Mouse (Mus musculus): ENCODE data around the gene Pik3cb. TPM values are rescaled to one million over a fixed set of nuclear protein-coding genes. Genes with fewer than 3 reads are reported as not detected.

Gene Pik3cb
- polyA plus RNA-seq, 1 experiment: 11.0 TPM

DNA sequence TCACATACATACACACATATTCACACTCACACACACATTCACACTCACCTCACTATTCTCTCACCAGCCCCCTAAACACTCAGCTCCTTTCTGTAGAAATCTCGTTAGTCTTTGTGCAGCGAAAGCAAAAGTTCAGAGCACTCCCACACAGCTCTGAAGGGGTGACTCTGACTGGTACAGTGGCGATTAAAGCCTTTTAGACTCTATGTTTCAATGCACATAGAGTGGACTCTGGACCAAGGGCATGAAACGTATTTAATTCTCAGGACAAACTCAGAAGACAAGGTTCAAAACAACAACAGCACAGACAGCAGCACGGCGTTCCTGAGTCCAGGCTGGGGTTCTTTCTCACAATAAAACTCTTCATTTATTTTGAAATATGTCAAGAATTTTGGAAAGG, 122.7 kb downstream of the Pik3cb start:
- H3K27ac ChIP-seq (replicated peaks; ENCODE audit: low read depth, low read length): no peak overlapping the region
- H3K4me1 ChIP-seq (ENCODE audit: control insufficient read depth, insufficient read depth, insufficient read length, low read length): no peaks in the 10 kb centered on the region
- no peak overlapping the region for H3K4me3 ChIP-seq (ENCODE audit: insufficient read depth, low read depth, low read length)

DNA sequence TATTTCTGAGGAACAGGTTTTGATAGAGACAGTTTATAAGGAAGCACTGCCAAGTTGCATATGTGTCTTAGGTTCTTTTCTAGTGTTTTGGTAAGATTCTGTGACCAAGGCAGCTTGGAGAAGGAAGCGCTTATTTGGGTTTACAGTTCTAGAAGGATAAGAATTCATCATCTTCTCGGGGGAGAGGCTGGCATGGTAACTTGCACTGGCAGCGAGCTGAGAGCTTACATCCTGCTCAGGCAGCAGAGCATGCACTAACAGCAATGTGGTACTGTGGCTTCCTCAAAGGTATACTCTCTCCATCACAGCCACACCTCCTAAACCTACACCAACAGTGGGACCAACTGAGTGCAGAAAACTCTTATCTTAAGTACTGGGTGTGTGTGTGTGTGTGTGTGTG, 123.7 kb downstream of the Pik3cb start:
- H3K27ac ChIP-seq (replicated peaks; ENCODE audit: low read depth, low read length): no peak overlapping the region
- no peaks in the 10 kb centered on the region for H3K4me1 ChIP-seq (ENCODE audit: control insufficient read depth, insufficient read depth, insufficient read length, low read length)
- no peak overlapping the region for H3K4me3 ChIP-seq (ENCODE audit: insufficient read depth, low read depth, low read length)

DNA sequence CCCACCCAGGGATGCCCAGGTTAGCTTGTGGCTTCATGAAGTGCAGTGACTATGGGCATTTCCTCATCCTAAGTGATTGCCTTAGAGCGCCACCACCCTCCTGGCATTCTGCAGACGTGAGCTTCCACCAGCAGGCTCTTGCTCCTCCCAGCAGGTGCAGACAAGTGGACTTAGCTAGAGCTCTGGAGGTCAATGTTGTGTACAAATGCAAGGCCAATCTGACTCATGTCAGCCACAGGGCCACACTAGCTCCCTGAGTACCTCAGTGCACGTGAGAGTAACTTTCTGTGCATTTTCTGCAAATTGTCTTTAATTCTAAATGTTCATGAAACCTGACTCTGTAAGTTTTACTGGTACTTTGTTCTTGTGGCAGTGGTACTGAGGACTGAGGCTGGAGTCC, 124.1 kb downstream of the Pik3cb start:
- Histone ChIP-seq H3K27ac (replicated peaks; ENCODE audit: low read depth, low read length) (no peak overlapping the region), H3K4me1 (ENCODE audit: control insufficient read depth, insufficient read depth, insufficient read length, low read length) (no peaks in the 10 kb centered on the region), H3K4me3 (ENCODE audit: insufficient read depth, low read depth, low read length) (no peak overlapping the region)

GRCm38 (mm10) chr9:99009898-99010199, 130.6 kb downstream of the Pik3cb start:
- H3K27ac ChIP-seq (replicated peaks; ENCODE audit: low read depth, low read length): no peak overlapping the region
- no peaks in the 10 kb centered on the region for H3K4me1 ChIP-seq (ENCODE audit: control insufficient read depth, insufficient read depth, insufficient read length, low read length)
- H3K4me3 ChIP-seq (ENCODE audit: insufficient read depth, low read depth, low read length): no peak overlapping the region; the same call in 1 of the 2 replicates

DNA sequence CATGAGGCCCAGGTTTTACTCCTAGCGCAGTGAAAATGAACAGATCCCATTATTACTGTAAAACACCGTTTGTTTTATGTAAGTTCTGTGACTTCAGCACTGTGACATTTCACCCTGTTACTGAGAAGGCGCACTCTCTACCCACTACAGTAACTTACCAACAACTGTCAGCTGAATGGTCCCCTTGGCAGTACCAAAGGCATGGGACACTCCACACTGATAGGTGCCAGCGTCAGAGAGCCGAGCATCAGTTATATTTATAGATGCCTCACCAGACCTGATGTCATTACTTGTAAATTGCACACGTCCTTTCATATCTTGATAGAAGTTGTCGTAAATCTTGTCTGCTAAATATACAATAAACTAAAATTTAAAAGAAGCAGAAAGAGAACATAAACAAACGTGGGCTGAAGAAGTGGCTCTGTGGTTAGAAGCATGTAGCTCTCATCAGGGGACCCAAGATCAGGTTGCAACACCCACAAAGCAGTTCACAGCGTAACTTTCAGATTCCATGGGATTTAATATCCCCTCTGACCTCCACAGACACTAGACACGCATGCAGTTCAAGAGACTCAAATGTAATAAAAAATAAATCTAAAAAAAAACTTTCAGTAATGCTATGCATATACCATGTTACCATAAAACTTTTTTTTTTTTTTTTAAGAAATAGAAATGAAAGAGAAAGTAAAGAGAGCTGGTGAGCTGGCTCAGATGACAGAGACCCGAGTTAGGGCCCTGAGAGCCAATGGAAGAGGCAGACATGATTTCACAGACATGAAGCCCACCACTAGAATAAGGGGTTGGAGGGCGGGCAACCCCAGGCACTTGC, 131.1 kb downstream of the Pik3cb start:
- Histone ChIP-seq H3K4me3 (ENCODE audit: insufficient read depth, low read depth, low read length) (peak overlapping the region; percentile 28; the same call in 1 of the 2 replicates), H3K27ac (replicated peaks; ENCODE audit: low read depth, low read length) (no peak overlapping the region), H3K4me1 (ENCODE audit: control insufficient read depth, insufficient read depth, insufficient read length, low read length) (no peaks in the 10 kb centered on the region)

DNA sequence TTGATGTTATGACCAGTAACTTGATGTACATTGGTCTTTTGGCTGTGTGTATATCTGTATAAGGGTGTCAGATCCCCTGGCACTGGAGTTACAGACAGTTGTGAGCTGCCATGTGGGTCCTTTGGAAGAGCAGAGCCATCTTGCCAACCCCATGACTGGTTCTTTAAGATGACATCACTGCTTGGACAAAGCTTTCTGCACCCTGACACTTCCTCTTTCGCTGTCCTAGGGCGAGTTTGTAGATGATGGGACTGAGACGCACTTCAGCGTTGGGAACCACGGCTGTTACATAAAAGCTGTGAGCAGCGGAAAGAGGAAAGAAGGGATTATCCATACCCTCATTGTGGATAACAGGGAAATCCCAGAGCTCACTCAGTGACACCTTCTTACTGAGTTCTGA, 139.1 kb downstream of the Pik3cb start:
- H3K4me1 ChIP-seq (ENCODE audit: control insufficient read depth, insufficient read depth, insufficient read length, low read length): no peaks in the 10 kb centered on the region

DNA sequence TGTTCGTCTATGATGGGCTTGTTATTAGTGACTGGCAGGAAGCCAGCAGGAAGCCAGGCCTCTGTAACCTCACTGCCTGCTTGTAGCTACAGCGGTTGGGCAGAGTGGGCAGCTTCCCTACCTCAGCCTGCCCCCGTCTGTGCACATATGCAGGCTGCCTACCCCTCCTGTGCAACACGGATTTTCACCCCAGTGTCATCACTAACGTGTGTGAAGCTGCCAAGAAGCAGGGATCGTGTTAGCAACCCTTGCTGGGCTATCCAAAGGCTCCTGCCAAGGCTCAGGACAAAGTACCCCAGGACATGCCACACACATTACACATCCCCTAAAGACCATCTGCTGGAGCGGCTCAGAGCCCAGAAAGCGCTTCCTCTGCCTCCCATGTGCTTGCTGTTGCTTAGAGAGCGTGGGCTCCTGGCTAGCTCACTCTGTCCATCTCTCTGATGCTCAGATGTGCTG, 140.5 kb downstream of the Pik3cb start:
- Histone ChIP-seq H3K27ac (replicated peaks; ENCODE audit: low read depth, low read length) (no peak overlapping the region), H3K4me1 (ENCODE audit: control insufficient read depth, insufficient read depth, insufficient read length, low read length) (no peaks in the 10 kb centered on the region), H3K4me3 (ENCODE audit: insufficient read depth, low read depth, low read length) (no peak overlapping the region)

More for the DNA sequence above, 139.1 kb downstream of the Pik3cb start:
- Histone ChIP-seq H3K27ac (replicated peaks; ENCODE audit: low read depth, low read length) (no peak overlapping the region), H3K4me3 (ENCODE audit: insufficient read depth, low read depth, low read length) (no peak overlapping the region)

DNA sequence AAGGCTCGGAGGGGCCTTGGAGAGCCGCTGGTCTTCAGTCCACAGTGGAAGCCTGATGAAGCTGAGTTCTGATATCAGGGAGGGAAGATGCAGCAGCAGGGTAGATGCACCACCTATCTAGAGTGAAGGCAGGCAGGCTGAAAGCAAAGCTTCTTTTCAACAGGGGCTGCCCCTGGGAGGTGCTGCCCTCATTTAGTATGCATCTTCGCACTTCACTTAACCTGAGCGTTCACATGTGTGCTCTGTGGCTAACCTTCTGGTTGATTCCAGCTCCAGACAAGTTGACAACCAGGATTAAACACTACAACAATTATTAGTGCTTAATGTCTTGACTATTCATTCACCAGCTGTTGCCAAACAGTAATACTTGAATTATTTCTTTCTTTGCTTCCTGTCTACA, 146.3 kb downstream of the Pik3cb start:
- H3K4me1 ChIP-seq (ENCODE audit: control insufficient read depth, insufficient read depth, insufficient read length, low read length): no peaks in the 10 kb centered on the region
- H3K27ac ChIP-seq (replicated peaks; ENCODE audit: low read depth, low read length): no peak overlapping the region

GRCm38 (mm10) chr9:98987131-98987530, 153.3 kb downstream of the Pik3cb start:
- Histone ChIP-seq H3K4me3 (ENCODE audit: insufficient read depth, low read depth, low read length) (peak overlapping the region; percentile 69; the same call in 1 of the 2 replicates), H3K27ac (replicated peaks; ENCODE audit: low read depth, low read length) (no peak overlapping the region), H3K4me1 (ENCODE audit: control insufficient read depth, insufficient read depth, insufficient read length, low read length) (no peaks in the 10 kb centered on the region)

More for the DNA sequence above, 146.3 kb downstream of the Pik3cb start:
- no peak overlapping the region for H3K4me3 ChIP-seq (ENCODE audit: insufficient read depth, low read depth, low read length)

Other genes with a start within 250 kb of the Pik3cb start
- gene 7420426K07Rik, start 237.5 kb downstream of the Pik3cb start, polyA plus RNA-seq (2012; ENCODE audit: insufficient read depth, insufficient read length, missing spikeins): not detected in 2 replicates
- gene Foxl2, start 185.3 kb downstream of the Pik3cb start, polyA plus RNA-seq (2012; ENCODE audit: insufficient read depth, insufficient read length, missing spikeins): not detected in 2 replicates
- gene Faim, start 154.2 kb downstream of the Pik3cb start, polyA plus RNA-seq (2012; ENCODE audit: insufficient read depth, insufficient read length, missing spikeins): 28.6 TPM in 2 replicates
- not detected in 2 replicates for gene Gm1123, start 104.9 kb downstream of the Pik3cb start, polyA plus RNA-seq (2012; ENCODE audit: insufficient read depth, insufficient read length, missing spikeins)
- not detected in 2 replicates for gene Faiml, start 96.6 kb upstream of the Pik3cb start, polyA plus RNA-seq (2012; ENCODE audit: insufficient read depth, insufficient read length, missing spikeins)
- 8.8 and 12.9 TPM in 2 replicates for gene Cep70, start 102.7 kb upstream of the Pik3cb start, polyA plus RNA-seq (2012; ENCODE audit: insufficient read depth, insufficient read length, missing spikeins)
- 0.83 TPM in 1 of 2 replicates, not detected in the other for gene Esyt3, start 217.9 kb upstream of the Pik3cb start, polyA plus RNA-seq (2012; ENCODE audit: insufficient read depth, insufficient read length, missing spikeins)